Mouse (Mus musculus) stomach, embryonic 14.5 days (tissue): ENCODE measurements around the gene Plcd3. TPM values are rescaled to one million over a fixed set of nuclear protein-coding genes. Genes with fewer than 3 reads are reported as not detected.

Experiments used
- ATAC-seq: fragments of 200-750 bp; cut with Nextera tagmentation; 2 replicates; pipeline ENCODE4 v1.8.0; 2017; ENCODE audit warnings: low read depth, moderate TSS enrichment; ENCODE audit not compliant: insufficient number of reproducible peaks, insufficient read depth, low FRiP score
- H3K27ac ChIP-seq: fragments of 300-500 bp; sonication (generic); 2 replicates; pipeline ENCODE4 v1.5.1; 2014; ENCODE audit warnings: mild to moderate bottlenecking, low read length, moderate library complexity, mixed read lengths
- H3K27me3 ChIP-seq: fragments of 300-500 bp; sonication (generic); 2 replicates; pipeline ENCODE4 v1.6.1; 2014; ENCODE audit warnings: low read length, control low read depth, mixed read lengths; ENCODE audit not compliant: control insufficient read depth, insufficient read depth
- H3K36me3 ChIP-seq: fragments of 300-500 bp; sonication (generic); 2 replicates; pipeline ENCODE4 v1.6.1; 2014; ENCODE audit warnings: mild to moderate bottlenecking, control low read depth, low read length, moderate library complexity, mixed read lengths; ENCODE audit not compliant: control insufficient read depth, insufficient read depth
- H3K4me1 ChIP-seq: fragments of 300-500 bp; sonication (generic); 2 replicates; pipeline ENCODE4 v1.6.1; 2014; ENCODE audit warnings: low read length, control low read depth, mixed read lengths; ENCODE audit not compliant: control insufficient read depth, insufficient read depth
- H3K4me2 ChIP-seq: fragments of 300-500 bp; sonication (generic); replicated peaks from 2 replicates; pipeline ENCODE4 v1.6.1; 2014; ENCODE audit warnings: low read depth, low read length, control low read depth
- H3K4me3 ChIP-seq: fragments of 300-500 bp; sonication (generic); 2 replicates; pipeline ENCODE4 v1.5.1; 2014; ENCODE audit warnings: low read depth, low read length, control low read depth
- H3K9ac ChIP-seq: fragments of 300-500 bp; sonication (generic); replicated peaks from 2 replicates; pipeline ENCODE4 v1.6.1; 2014; ENCODE audit warnings: low read depth, mild to moderate bottlenecking, control low read depth, low read length, moderate library complexity, mixed read lengths
- H3K9me3 ChIP-seq: fragments of 300-500 bp; sonication (generic); 2 replicates; pipeline ENCODE4 v1.6.1; 2016; ENCODE audit warnings: low read depth, low read length, control low read depth; ENCODE audit not compliant: control insufficient read depth
- whole genome bisulfite sequencing: fragments of 180-500 bp; shearing (Covaris S2); extraction: QIAGEN DNeasy Blood & Tissue Kit; methylation state at CpG from one replicate; pipeline ENCODE4 v1.1.7; 2014; 5-methylcytosine and 5-hydroxymethylcytosine counted together
- polyA plus RNA-seq: library from polyadenylated mRNA; unstranded; fragments of >200 nt; fragmentation: Nextera tagmentation; extraction: Ambion mirVana; gene quantifications from 2 replicates; pipeline ENCODE4 v1.2.1, GENCODE M21; 2014

Gene Plcd3
- polyA plus RNA-seq, 1 experiment from 2014 or later: 2.5 TPM

GRCm38 (mm10) chr11:103105810-103106209, 4.4 kb upstream of the Plcd3 start:
- Histone ChIP-seq H3K9ac (no peak overlapping the region), H3K4me3 (no peak overlapping the region), H3K4me1 (0 out of 2 replicates have a peak, but pooled peaks cover 2% of the 10 kb centered on the region), H3K36me3 (no peaks in the 10 kb centered on the region), H3K4me2 (no peak overlapping the region), H3K9me3 (no peaks in the 10 kb centered on the region), H3K27ac (no peak overlapping the region), H3K27me3 (no peaks in the 10 kb centered on the region)
- no peak for ATAC-seq
- 81% methylated on average over 6 of the region's 6 CpGs for WGBS

- no peak overlapping the region for H3K9ac ChIP-seq
- H3K4me1 ChIP-seq: 0 out of 2 replicates have a peak, but pooled peaks cover 2% of the 10 kb centered on the region
- no peak overlapping the region for H3K27ac ChIP-seq
- no peak overlapping the region for H3K4me3 ChIP-seq
- no peak overlapping the region for H3K4me2 ChIP-seq
- WGBS: 57% methylated on average over 14 of the region's 14 CpGs
- H3K36me3 ChIP-seq: no peaks in the 10 kb centered on the region
- H3K27me3 ChIP-seq: no peaks in the 10 kb centered on the region
- no peak for ATAC-seq
- no peaks in the 10 kb centered on the region for H3K9me3 ChIP-seq
Measured at GRCm38 (mm10) chr11:103105180-103105725, 3.8 kb upstream of the Plcd3 start.

GRCm38 (mm10) chr11:103104469-103104868, 3.0 kb upstream of the Plcd3 start:
- no peak overlapping the region for H3K4me3 ChIP-seq
- H3K4me1 ChIP-seq: 0 out of 2 replicates have a peak, but pooled peaks cover 2% of the 10 kb centered on the region
- H3K27me3 ChIP-seq: peaks cover 5% of the 10 kb centered on the region; the same call in 1 of the 2 replicates
- H3K4me2 ChIP-seq: no peak overlapping the region
- no peaks in the 10 kb centered on the region for H3K9me3 ChIP-seq
- WGBS: 82% methylated on average over 7 of the region's 7 CpGs
- ATAC-seq: no peak
- H3K27ac ChIP-seq: no peak overlapping the region
- H3K36me3 ChIP-seq: no peaks in the 10 kb centered on the region
- no peak overlapping the region for H3K9ac ChIP-seq

GRCm38 (mm10) chr11:103103621-103104020, 2.2 kb upstream of the Plcd3 start:
- no peak overlapping the region for H3K27ac ChIP-seq
- no peak overlapping the region for H3K9ac ChIP-seq
- H3K4me1 ChIP-seq: 0 out of 2 replicates have a peak, but pooled peaks cover 2% of the 10 kb centered on the region

GRCm38 (mm10) chr11:103102725-103103349, 1.4 kb upstream of the Plcd3 start:
- peak overlapping the region; percentile 55 for H3K4me3 ChIP-seq
- no peak overlapping the region for H3K27ac ChIP-seq
- peak; percentile 89 for ATAC-seq
- H3K9me3 ChIP-seq: no peaks in the 10 kb centered on the region
- 0 out of 2 replicates have a peak, but pooled peaks cover 2% of the 10 kb centered on the region for H3K4me1 ChIP-seq
- H3K4me2 ChIP-seq: peak overlapping the region; percentile 91
- H3K36me3 ChIP-seq: no peaks in the 10 kb centered on the region
- WGBS: 1% methylated on average over 35 of the region's 35 CpGs
- peaks cover 5% of the 10 kb centered on the region; the same call in 1 of the 2 replicates for H3K27me3 ChIP-seq
- H3K9ac ChIP-seq: no peak overlapping the region

More at GRCm38 (mm10) chr11:103103621-103104020, 2.2 kb upstream of the Plcd3 start:
- WGBS: 44% methylated on average over 8 of the region's 8 CpGs
- Histone ChIP-seq H3K27me3 (peaks cover 5% of the 10 kb centered on the region; the same call in 1 of the 2 replicates), H3K4me3 (peak overlapping the region; percentile 55), H3K4me2 (peak overlapping the region; percentile 91), H3K36me3 (no peaks in the 10 kb centered on the region), H3K9me3 (no peaks in the 10 kb centered on the region)
- ATAC-seq: no peak

- peak overlapping the region; percentile 91 for H3K4me2 ChIP-seq
- peak overlapping the region; percentile 25; the same call in 1 of the 2 replicates for H3K9ac ChIP-seq
- peak; percentile 7; the same call in 1 of the 2 replicates for ATAC-seq
- H3K36me3 ChIP-seq: no peaks in the 10 kb centered on the region
- no peaks in the 10 kb centered on the region for H3K9me3 ChIP-seq
- WGBS: 2% methylated on average over 30 of the region's 30 CpGs
- H3K27ac ChIP-seq: no peak overlapping the region
- peaks cover 7% of the 10 kb centered on the region for H3K4me1 ChIP-seq
- H3K4me3 ChIP-seq: peak overlapping the region; percentile 55
- H3K27me3 ChIP-seq: peaks cover 5% of the 10 kb centered on the region; the same call in 1 of the 2 replicates
Measured at GRCm38 (mm10) chr11:103101866-103102501, 526 bp upstream of the Plcd3 start.

GRCm38 (mm10) chr11:103100361-103100760, 1.1 kb downstream of the Plcd3 start:
- H3K27me3 ChIP-seq: peaks cover 5% of the 10 kb centered on the region; the same call in 1 of the 2 replicates
- no peak overlapping the region for H3K4me2 ChIP-seq
- H3K4me3 ChIP-seq: no peak overlapping the region
- H3K27ac ChIP-seq: no peak overlapping the region
- no peaks in the 10 kb centered on the region for H3K9me3 ChIP-seq
- no peak for ATAC-seq
- 73% methylated on average over 8 of the region's 8 CpGs for WGBS
- H3K36me3 ChIP-seq: no peaks in the 10 kb centered on the region
- peaks cover 11% of the 10 kb centered on the region for H3K4me1 ChIP-seq
- no peak overlapping the region for H3K9ac ChIP-seq

- no peak for ATAC-seq
- H3K4me2 ChIP-seq: no peak overlapping the region
- no peaks in the 10 kb centered on the region for H3K36me3 ChIP-seq
- H3K4me1 ChIP-seq: peaks cover 11% of the 10 kb centered on the region
- H3K27me3 ChIP-seq: peaks cover 5% of the 10 kb centered on the region; the same call in 1 of the 2 replicates
- H3K27ac ChIP-seq: no peak overlapping the region
- 61% methylated on average over 12 of the region's 12 CpGs for WGBS
- no peak overlapping the region for H3K9ac ChIP-seq
- H3K9me3 ChIP-seq: no peaks in the 10 kb centered on the region
- no peak overlapping the region for H3K4me3 ChIP-seq
Measured at GRCm38 (mm10) chr11:103099352-103099940, 2.0 kb downstream of the Plcd3 start.
